Mouse (Mus musculus) myocyte (in vitro differentiated cells): ENCODE results near the gene Gm49405. TPM values are rescaled to one million over a fixed set of nuclear protein-coding genes. Genes with fewer than 3 reads are reported as not detected.
A peak's percentile ranks its signal among the peaks of the same experiment; 100 is the strongest.
"Not testable (repeated sequence)": the region's sequence is repeated elsewhere in the genome, so short reads cannot be mapped to it uniquely, and the experiment has no call there.

Source experiments
- H3K27me3 ChIP-seq: one replicate; pipeline ENCODE4 v1.6.1; 2011; ENCODE audit not compliant: control insufficient read depth, insufficient read depth, insufficient read length
- H3K36me3 ChIP-seq: one replicate; pipeline ENCODE4 v1.6.1; 2011; ENCODE audit not compliant: control insufficient read depth, insufficient read depth
- H3K4me2 ChIP-seq: one replicate; pipeline ENCODE4 v1.6.1; 2011; ENCODE audit warnings: low read depth, control low read depth
- H3K4me3 ChIP-seq: one replicate; pipeline ENCODE4 v1.5.1; 2011; ENCODE audit warnings: mild to moderate bottlenecking, control low read depth, moderate library complexity
- H3K79me2 ChIP-seq: one replicate; pipeline ENCODE4 v1.6.1; 2011; ENCODE audit not compliant: control insufficient read depth, insufficient read depth
- H3ac ChIP-seq: one replicate; pipeline ENCODE4 v1.6.1; 2011; ENCODE audit not compliant: control insufficient read depth, insufficient read length
- CEBPB ChIP-seq: IDR thresholded peaks from 2 replicates; pipeline ENCODE4 v1.6.1; 2011; ENCODE audit warnings: mild to moderate bottlenecking, moderate library complexity; ENCODE audit not compliant: poor library complexity, insufficient read depth, severe bottlenecking
- E2F4 ChIP-seq: IDR thresholded peaks from one replicate; pipeline ENCODE4 v1.6.1; 2011; ENCODE audit warnings: mild to moderate bottlenecking, control low read depth, moderate library complexity; ENCODE audit not compliant: insufficient read depth
- MAX ChIP-seq: IDR thresholded peaks from one replicate; pipeline ENCODE4 v1.6.1; 2011; ENCODE audit warnings: low read depth, mild to moderate bottlenecking, control low read depth
- MYOD1 ChIP-seq, 3 experiments: IDR thresholded peaks; one replicate each; pipeline ENCODE4 v1.6.1; 2011; ENCODE audit warnings: control low read depth in 2 of 3, low read depth in 2 of 3, mild to moderate bottlenecking in 2 of 3, moderate library complexity in 1 of 3; ENCODE audit not compliant: insufficient read length in 2 of 3, control insufficient read depth in 1 of 3
- MYOG ChIP-seq, 3 experiments: IDR thresholded peaks; one replicate each; pipeline ENCODE4 v1.6.1; 2011; ENCODE audit warnings: control low read depth in 2 of 3, low read depth in 2 of 3, mild to moderate bottlenecking in 2 of 3; ENCODE audit not compliant: insufficient read length in 2 of 3, control insufficient read depth in 1 of 3, insufficient read depth in 1 of 3
- POLR2A ChIP-seq: IDR thresholded peaks from one replicate; pipeline ENCODE4 v1.6.1; 2011; ENCODE audit warnings: low read depth, mild to moderate bottlenecking, control low read depth, moderate library complexity; ENCODE audit not compliant: insufficient read length
- POLR2AphosphoS2 ChIP-seq: IDR thresholded peaks from one replicate; pipeline ENCODE4 v1.6.1; 2011; ENCODE audit warnings: low read depth, control low read depth; ENCODE audit not compliant: insufficient read length
- REST ChIP-seq: IDR thresholded peaks from one replicate; pipeline ENCODE4 v1.6.1; 2011; ENCODE audit warnings: mild to moderate bottlenecking, control low read depth, moderate library complexity; ENCODE audit not compliant: insufficient read depth, insufficient read length
- SRF ChIP-seq: IDR thresholded peaks from one replicate; pipeline ENCODE4 v1.6.1; 2011; ENCODE audit warnings: low read depth; ENCODE audit not compliant: control insufficient read depth, insufficient read length
- TCF12 ChIP-seq: IDR thresholded peaks from one replicate; pipeline ENCODE4 v1.6.1; 2011; ENCODE audit warnings: mild to moderate bottlenecking, control low read depth; ENCODE audit not compliant: poor library complexity, insufficient read depth, severe bottlenecking
- TCF3 ChIP-seq: IDR thresholded peaks from one replicate; pipeline ENCODE4 v1.6.1; 2011; ENCODE audit warnings: low read depth, control low read depth; ENCODE audit not compliant: insufficient read length
- USF1 ChIP-seq: IDR thresholded peaks from one replicate; pipeline ENCODE4 v1.6.1; 2011; ENCODE audit warnings: low read depth, mild to moderate bottlenecking, control low read depth, moderate library complexity
- polyA plus RNA-seq: library from polyadenylated mRNA; unstranded; fragments of >200 nt; fragmentation: generic; extraction: Trizol; gene quantifications from one replicate; pipeline ENCODE4 v1.2.1, GENCODE M21; 2012; ENCODE audit warnings: missing spikeins

The Gm49405 gene
- 0.50 TPM for polyA plus RNA-seq

DNA sequence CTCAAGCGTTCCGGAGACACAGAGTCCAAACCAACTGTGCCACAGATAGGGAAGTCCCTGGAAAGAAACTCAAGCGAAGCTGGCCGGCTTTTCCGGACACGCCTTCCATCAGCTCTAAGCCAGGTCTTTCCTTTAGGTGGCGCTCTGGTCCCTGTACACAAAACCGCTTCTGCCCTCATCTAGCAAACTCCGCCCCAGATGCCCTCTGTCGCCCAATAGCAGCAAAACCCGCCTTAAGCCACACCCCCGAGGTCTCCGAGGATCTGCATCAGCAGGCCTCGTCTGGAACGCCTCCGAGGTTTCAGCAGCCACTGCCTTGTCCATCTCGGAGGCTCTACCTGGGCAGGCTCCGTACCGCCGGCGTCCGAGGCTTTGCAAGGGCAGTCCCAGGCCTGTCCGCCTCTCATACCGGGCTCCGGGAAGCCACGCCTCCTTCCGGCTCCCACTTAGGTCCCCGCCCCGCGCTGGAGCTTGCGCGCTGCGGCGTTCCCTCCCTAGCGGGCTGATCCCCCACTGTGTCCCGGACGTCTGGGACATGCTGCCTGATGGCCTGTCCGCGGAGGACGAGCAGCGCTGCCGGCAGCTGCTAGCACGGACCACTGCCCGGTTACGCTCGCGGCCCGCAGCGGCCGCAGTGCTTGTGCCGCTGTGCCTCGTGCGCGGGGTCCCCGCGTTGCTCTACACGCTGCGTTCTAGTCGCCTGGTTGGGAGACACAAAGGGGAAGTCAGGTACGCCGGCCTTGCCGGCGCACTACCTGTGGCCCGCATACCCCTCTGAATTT lies at the start of gene Gm49405, which contains the start of gene Nudt8:
Gene Gm49405, plus strand, starts transcription at position 508 of the 782 bp plus-strand sequence.
Gene Nudt8, plus strand, starts transcription at position 462 of the 782 bp plus-strand sequence.
- H3K4me3 ChIP-seq, result peak within 1 kb of the TSS; percentile 35
- TF ChIP-seq TCF3 (no peak), POLR2A (peak; percentile 99), E2F4 (no peak), SRF (no peak), USF1 (no peak), POLR2AphosphoS2 (peak; percentile 96), MYOG (IDR thresholded peaks at IDR 0.05; ENCODE audit: control insufficient read depth in 1 of 3, insufficient read depth in 1 of 3, insufficient read length in 2 of 3, low read depth in 2 of 3) (peak in 2 of 3 experiments; percentile 59 to 66), REST (no peak), MYOD1 (IDR thresholded peaks at IDR 0.05; ENCODE audit: control insufficient read depth in 1 of 3, insufficient read length in 2 of 3, low read depth in 2 of 3) (peak in 1 of 3 experiments; percentile 80)
- H3K4me2 ChIP-seq, result peak within 1 kb of the TSS; percentile 87
- peaks cover under 1% of the 10 kb centered on the region for H3K36me3 ChIP-seq
- H3K27me3 ChIP-seq, result no peaks in the 10 kb centered on the region
- H3ac ChIP-seq, result peak within 1 kb of the TSS; percentile 21
- H3K79me2 ChIP-seq, result no peaks in the 10 kb centered on the region

DNA sequence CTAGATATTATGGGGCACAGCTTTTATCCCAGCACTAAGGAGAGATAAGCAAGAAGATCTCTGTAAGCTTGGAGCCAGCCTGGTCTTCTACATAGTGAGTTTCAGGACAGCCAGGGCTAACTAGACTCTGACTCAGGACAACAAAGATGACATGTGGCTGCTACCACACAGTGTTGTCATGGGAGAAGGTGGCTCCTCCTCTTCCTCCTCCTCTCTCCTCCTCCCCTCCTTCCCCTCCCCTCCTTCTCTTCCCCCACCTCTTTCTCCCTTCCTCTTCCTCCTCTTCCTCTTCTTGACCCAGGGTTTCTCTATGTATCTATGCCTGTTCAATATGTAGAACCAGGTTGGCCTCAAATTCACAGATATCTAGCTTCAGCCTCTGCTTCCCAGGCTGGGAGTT lies 49.0 kb upstream of the Gm49405 start:
- no peaks in the 10 kb centered on the region for H3K79me2 ChIP-seq
- H3K4me3 ChIP-seq, result no peak overlapping the region
- no peak overlapping the region for H3ac ChIP-seq
- TF ChIP-seq POLR2AphosphoS2 (no peak), E2F4 (no peak), SRF (no peak), REST (no peak), POLR2A (no peak), USF1 (no peak)
- H3K27me3 ChIP-seq, result no peaks in the 10 kb centered on the region
- H3K36me3 ChIP-seq, result no peaks in the 10 kb centered on the region
- no peak overlapping the region for H3K4me2 ChIP-seq

DNA sequence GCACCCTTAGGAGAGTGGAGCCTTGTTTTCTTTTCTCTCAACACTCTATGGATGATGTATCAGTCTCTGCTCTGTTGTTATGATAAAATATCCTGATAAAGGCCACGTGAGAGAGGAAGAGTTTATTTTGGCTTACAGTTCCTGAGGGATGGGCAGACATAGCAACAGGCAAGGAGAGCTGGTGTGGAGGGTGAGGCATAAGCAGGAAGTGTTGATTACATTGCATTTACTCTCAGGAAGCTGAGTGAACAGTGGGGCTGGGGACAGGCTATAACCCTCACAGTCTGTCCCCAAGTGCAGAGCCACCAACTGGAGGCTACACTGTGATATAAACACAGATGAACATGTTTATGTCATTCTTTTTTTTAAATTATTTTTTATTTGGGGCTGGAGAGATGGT lies 48.3 kb upstream of the Gm49405 start:
- H3K27me3 ChIP-seq, result no peaks in the 10 kb centered on the region
- H3ac ChIP-seq, result no peak overlapping the region
- no peaks in the 10 kb centered on the region for H3K36me3 ChIP-seq
- H3K4me2 ChIP-seq, result no peak overlapping the region
- TF ChIP-seq USF1 (no peak), E2F4 (no peak), SRF (no peak), POLR2A (no peak), TCF12 (no peak), POLR2AphosphoS2 (no peak), MYOD1 (IDR thresholded peaks at IDR 0.05; ENCODE audit: control insufficient read depth in 1 of 3, insufficient read length in 2 of 3, low read depth in 2 of 3) (no peak)
- no peaks in the 10 kb centered on the region for H3K79me2 ChIP-seq
- no peak overlapping the region for H3K4me3 ChIP-seq

DNA sequence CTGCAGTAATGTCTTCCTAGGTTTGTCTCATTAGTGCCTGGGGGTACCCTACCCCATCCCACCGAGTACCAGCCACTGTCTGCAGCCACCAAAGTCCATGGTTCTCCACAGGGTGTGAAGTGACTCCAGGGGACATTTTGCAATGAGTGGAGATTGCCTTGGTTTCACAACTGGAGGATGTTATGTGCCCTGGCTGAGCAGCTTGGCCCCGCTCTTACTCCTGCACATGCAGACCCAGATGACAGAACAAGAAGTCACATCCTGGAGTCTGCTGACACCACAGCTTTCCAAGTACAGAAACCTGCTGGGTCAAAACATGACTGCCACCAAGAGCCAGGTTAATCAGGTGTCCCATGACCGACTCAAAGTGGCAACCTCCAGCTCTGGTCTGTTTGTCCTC lies 45.4 kb upstream of the Gm49405 start:
- TF ChIP-seq MAX (no peak), POLR2AphosphoS2 (no peak), REST (no peak), MYOG (IDR thresholded peaks at IDR 0.05; ENCODE audit: control insufficient read depth in 1 of 3, insufficient read depth in 1 of 3, insufficient read length in 2 of 3, low read depth in 2 of 3) (no peak), CEBPB (no peak), E2F4 (no peak), MYOD1 (IDR thresholded peaks at IDR 0.05; ENCODE audit: control insufficient read depth in 1 of 3, insufficient read length in 2 of 3, low read depth in 2 of 3) (no peak), SRF (no peak), TCF3 (no peak), USF1 (no peak)
- Histone ChIP-seq H3K36me3 (no peaks in the 10 kb centered on the region), H3ac (no peak overlapping the region), H3K27me3 (no peaks in the 10 kb centered on the region), H3K4me3 (no peak overlapping the region), H3K4me2 (no peak overlapping the region), H3K79me2 (no peaks in the 10 kb centered on the region)

DNA sequence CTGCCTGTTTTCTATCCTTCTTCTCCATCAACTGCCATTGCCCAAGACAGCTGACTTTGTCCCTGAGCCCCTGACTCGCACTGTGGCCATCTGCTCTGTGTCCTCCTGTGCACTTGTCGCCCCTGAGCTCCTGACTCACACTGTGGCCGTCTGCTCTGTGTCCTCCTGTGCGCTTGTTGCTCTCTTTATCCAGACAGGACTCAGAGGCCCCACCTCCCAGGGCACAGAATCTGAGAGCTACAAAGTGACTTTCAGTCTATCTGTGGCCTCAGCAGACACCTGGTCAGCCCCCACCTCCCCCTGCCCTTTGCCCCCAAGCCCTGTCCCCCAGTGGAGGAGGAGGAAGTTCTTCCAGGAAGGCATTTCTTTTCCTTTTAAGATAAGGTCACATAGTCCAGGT lies 44.6 kb upstream of the Gm49405 start:
- Histone ChIP-seq H3K4me2 (no peak overlapping the region), H3ac (no peak overlapping the region), H3K4me3 (no peak overlapping the region), H3K36me3 (no peaks in the 10 kb centered on the region), H3K27me3 (no peaks in the 10 kb centered on the region), H3K79me2 (no peaks in the 10 kb centered on the region)
- no peak for TF ChIP-seq REST
- TF ChIP-seq MYOD1 (IDR thresholded peaks at IDR 0.05; ENCODE audit: control insufficient read depth in 1 of 3, insufficient read length in 2 of 3, low read depth in 2 of 3), result peak in 2 of 3 experiments; percentile 51 to 76
- no peak for TF ChIP-seq POLR2A
- no peak for TF ChIP-seq TCF12
- no peak for TF ChIP-seq USF1
- no peak for TF ChIP-seq CEBPB
- no peak for TF ChIP-seq SRF
- TF ChIP-seq E2F4, result no peak
- peak in 2 of 3 experiments; percentile 60 to 76 for TF ChIP-seq MYOG (IDR thresholded peaks at IDR 0.05; ENCODE audit: control insufficient read depth in 1 of 3, insufficient read depth in 1 of 3, insufficient read length in 2 of 3, low read depth in 2 of 3)
- TF ChIP-seq MAX, result no peak
- no peak for TF ChIP-seq POLR2AphosphoS2
- no peak for TF ChIP-seq TCF3

DNA sequence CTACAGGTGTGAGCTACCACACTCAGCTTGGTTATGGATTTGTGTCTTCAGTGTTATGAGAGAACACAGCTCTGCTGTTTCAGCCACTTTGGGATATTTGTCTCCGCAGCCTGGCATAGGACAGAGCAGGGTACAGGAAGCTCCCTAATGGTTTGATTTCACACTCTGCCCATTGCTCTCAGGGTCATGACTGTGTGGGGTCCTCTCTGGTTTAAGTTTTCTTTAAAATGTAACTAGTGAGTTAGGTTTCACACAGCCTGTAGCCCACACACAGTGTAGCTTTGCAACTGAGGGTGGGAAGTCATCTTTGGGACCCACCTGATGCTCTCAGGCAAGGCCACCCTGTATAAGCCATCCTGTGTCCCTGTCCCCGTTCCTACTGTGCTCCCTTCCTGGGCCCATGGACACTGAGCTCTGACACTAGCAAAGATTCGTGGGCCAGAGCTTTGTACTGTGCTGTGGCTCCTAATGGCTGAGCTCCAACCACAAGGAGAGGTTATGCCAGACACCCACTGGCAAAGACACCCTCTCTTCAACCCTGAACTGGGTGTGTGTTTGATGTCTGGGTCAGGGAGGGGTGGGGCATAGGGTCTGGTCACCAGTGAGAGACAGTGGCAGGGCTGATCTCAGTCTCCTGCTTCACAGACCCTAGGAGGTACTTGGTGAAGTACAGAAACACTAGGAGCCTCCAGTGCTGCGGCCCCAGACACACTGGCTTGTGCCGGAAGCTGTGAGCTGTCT lies 43.0 kb upstream of the Gm49405 start:
- H3ac ChIP-seq, H3K79me2 ChIP-seq: not testable (repeated sequence)

More for the DNA sequence above, 43.0 kb upstream of the Gm49405 start:
- not testable (repeated sequence) for H3K36me3 ChIP-seq, H3K4me2 ChIP-seq, H3K4me3 ChIP-seq, H3K27me3 ChIP-seq
